Mouse (Mus musculus): ENCODE measurements around the gene Pmvk. TPM values are rescaled to one million over a fixed set of nuclear protein-coding genes. Genes with fewer than 3 reads are reported as not detected.
"Not testable (repeated sequence)": the region's sequence is repeated elsewhere in the genome, so short reads cannot be mapped to it uniquely, and the experiment has no call there.

Gene Pmvk
- polyA plus RNA-seq, 1 experiment, result 31.6 TPM

- WGBS, result 50% methylated on average over 5 of the region's 5 CpGs
- DNase-seq (ENCODE audit: low read depth, low spot score), result no peak
Measured at GRCm38 (mm10) chr3:89424416-89425140, 29.8 kb upstream of the Pmvk start.

- WGBS, result 54% methylated on average over 5 of the region's 5 CpGs
Measured at GRCm38 (mm10) chr3:89425141-89425525, 29.2 kb upstream of the Pmvk start.

GRCm38 (mm10) chr3:89425876-89426275 is 28.5 kb upstream of the Pmvk start:
- DNase-seq (ENCODE audit: low read depth, low spot score), result no peak
- WGBS, result 93% methylated on average over 4 of the region's 4 CpGs

More at GRCm38 (mm10) chr3:89425141-89425525, 29.2 kb upstream of the Pmvk start:
- no peak for DNase-seq (ENCODE audit: low read depth, low spot score)

GRCm38 (mm10) chr3:89429021-89429420 is 25.3 kb upstream of the Pmvk start:
- WGBS, result 94% methylated on average over 7 of the region's 7 CpGs

GRCm38 (mm10) chr3:89430171-89431159 is 23.9 kb upstream of the Pmvk start, which contains the start of gene Pygo2:
Gene Pygo2, plus strand, starts transcription at chr3:89430214.
- WGBS, result 2% methylated on average over 68 of the region's 68 CpGs
- DNase-seq (ENCODE audit: low read depth, low spot score), result no peak

More at GRCm38 (mm10) chr3:89429021-89429420, 25.3 kb upstream of the Pmvk start:
- DNase-seq (ENCODE audit: low read depth, low spot score), result not testable (repeated sequence)

DNA sequence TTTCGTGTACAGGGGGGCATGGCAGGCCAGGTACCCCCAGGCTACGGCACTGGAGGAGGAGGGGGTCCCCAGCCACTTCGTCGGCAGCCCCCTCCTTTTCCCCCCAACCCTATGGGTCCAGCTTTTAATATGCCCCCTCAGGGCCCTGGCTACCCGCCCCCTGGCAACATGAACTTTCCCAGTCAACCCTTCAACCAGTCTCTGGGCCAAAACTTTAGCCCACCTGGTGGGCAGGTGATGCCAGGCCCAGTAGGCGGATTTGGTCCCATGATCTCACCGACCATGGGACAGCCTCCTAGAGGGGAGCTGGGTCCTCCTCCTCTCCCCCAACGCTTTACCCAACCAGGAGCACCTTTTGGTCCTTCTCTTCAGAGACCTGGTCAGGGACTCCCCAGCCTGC is 21.7 kb upstream of the Pmvk start:
- DNase-seq (ENCODE audit: low read depth, low spot score), result no peak
- 90% methylated on average over 8 of the region's 8 CpGs for WGBS

GRCm38 (mm10) chr3:89434532-89434931 is 19.8 kb upstream of the Pmvk start:
- DNase-seq (ENCODE audit: low read depth, low spot score), result no peak
- WGBS, result 68% methylated on average over 11 of the region's 11 CpGs

DNA sequence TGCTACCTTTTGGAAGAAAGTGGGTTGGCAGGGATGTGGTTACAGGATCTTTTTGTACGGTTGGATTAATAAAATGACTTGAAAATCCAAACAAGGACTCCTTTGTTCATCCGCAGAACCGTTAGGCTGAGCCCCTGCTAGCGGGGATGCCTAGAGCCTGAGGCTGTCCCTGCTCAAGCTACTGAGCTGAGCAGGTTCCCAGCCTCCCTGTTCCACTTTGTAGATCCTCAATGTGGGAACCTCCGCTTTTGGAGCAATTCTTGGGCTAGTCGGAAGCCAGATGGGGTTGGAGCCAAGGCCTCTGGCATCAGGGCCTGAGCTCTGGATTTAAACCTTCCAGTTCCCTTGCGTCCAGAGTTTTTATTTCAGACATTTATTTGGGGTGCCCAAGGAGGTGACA is 19.3 kb upstream of the Pmvk start:
- DNase-seq (ENCODE audit: low read depth, low spot score), result no peak

DNA sequence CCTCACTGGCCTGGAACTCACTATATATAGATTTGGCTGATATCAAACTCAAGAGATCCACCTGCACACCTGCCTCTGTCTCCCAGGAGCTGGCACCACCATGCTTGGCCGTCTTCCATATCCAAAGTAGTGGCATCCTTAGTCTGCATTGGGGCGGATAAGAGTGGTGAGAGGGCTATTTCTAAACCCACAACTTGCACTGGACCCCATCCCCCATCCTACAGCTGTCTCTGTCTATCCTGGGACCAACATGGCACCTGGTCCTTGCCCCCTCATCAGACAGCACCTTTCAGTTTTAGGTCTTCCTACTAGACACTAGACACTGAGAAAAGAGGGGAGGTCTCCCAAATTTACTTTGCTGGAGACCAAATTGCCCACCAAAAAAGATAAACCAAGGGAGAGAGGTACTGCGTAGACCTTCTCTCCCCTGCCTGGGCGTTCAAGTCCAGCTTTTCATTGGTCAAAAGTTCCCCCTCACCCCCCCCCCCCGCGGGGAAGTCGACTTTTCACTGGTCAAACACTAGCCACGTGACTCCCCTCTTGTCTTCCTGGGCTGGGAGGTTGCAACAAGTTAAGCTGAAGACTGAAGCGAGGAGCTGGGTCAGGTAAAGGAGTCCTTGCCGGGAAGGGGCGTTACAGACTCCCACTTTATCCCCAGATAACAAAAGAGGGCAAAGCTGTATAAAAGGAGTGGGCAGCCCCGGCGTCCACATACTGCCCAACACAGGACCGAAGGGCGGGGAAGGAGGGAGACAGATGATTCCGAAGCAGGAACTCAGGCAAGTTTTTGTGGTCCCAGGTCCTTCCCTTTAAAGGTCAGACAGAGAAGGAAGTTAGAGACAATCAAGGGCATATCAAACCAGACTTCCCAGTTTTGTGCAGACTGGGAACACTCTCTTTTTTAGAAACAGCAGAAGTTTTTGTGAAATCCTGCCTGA is 17.9 kb upstream of the Pmvk start, which contains the start of gene Pbxip1:
TSS of gene Pbxip1 (plus strand) at position 531 of the 938 bp plus-strand sequence.
- 5% methylated on average over 16 of the region's 16 CpGs for WGBS
- no peak for DNase-seq (ENCODE audit: low read depth, low spot score)

More for the DNA sequence above, 19.3 kb upstream of the Pmvk start:
- WGBS, result 69% methylated on average over 7 of the region's 7 CpGs

DNA sequence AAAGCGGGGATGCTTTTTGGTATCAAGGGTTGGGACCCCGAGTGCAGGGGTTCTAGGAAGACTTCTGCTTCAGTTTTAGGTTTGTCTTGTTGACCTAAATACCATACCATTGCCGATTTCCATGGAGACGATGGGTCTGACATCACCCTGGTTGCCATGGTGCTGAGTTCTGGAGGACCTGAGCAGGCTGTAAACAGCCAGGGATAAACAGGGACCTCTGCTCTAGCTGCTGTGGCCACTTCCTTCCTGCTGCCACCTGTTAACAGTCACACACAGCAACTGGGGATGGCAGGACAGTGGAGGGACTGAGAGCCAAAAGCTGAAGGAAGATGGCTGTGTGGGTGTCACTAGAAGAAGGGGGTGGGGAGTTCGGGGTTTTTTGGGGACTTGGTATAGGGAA is 17.1 kb upstream of the Pmvk start:
- no peak for DNase-seq (ENCODE audit: low read depth, low spot score)
- 15% methylated on average over 5 of the region's 5 CpGs for WGBS

DNA sequence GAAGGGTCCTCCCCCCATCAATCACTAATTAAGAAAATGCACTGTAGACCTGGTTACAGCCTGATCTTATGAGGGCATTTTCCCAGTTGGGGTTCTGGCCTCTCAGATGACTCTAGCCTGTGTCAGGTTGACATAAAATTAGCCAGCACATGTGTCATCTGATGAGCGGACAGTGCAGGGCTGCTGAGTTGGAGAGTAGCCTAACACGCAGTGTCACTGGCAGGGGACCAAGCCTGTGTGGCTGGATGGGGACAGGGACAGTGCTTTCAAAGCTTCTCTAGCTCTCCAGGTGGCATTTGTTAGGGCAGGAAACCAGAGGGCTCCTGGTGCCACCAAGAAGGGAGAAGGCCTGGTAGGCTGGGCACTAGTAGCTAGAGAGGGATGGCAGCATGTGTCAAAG is 13.7 kb upstream of the Pmvk start:
- WGBS, result 86% methylated on average over 2 of the region's 2 CpGs
- no peak for DNase-seq (ENCODE audit: low read depth, low spot score)

- no peak for DNase-seq (ENCODE audit: low read depth, low spot score)
- WGBS, result 71% methylated on average over 13 of the region's 13 CpGs
Measured at GRCm38 (mm10) chr3:89448720-89449537, 5.4 kb upstream of the Pmvk start.

GRCm38 (mm10) chr3:89449541-89449940 is 4.8 kb upstream of the Pmvk start:
- WGBS, result 49% methylated on average over 7 of the region's 7 CpGs

DNA sequence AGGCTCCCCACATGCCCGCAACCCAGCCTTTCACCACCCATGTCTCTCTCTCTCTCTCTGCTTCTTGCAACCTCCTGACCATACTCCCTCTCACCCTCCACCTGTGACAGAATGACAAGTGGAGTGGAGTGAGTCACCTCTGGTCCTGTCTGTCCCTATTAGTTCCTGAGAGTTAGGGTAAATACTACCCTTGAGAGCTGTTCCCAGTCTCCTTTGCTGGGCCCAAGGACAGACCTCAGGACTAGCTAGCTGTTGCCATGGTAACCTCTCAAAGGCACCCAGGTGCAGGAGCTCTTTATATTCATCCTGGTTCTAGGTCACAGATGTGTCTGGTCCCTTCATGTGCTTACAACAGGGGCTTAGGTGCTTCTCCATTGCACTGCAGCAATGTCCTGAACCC is 2.4 kb upstream of the Pmvk start:
- DNase-seq (ENCODE audit: low read depth, low spot score), result no peak
- 96% methylated on average over 1 of the region's 1 CpGs for WGBS

More at GRCm38 (mm10) chr3:89449541-89449940, 4.8 kb upstream of the Pmvk start:
- no peak for DNase-seq (ENCODE audit: low read depth, low spot score)

DNA sequence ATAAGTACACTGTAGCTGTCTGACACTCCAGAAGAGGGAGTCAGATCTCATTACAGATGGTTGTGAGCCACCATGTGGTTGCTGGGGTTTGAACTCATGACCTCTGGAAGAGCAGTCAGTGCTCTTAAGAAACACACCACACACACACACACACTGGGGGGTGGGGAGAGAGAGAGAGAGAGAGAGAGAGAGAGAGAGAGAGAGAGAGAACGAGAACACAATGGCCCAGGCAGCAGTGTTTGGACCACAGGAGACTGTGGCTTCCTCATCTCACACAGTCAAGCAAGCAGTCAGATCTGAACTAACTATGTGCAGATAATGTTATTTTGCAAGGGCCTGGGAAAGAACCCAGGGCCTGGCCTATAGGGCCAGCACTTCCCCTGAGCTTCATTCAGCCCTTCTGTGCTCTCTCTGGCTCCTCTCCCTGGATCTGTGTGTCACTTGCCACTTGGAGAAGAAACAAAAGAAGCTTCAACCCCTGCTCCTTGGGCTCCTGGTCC is 1.5 kb downstream of the Pmvk start:
- DNase-seq (ENCODE audit: low read depth, low spot score), result no peak
- 83% methylated on average over 1 of the region's 1 CpGs for WGBS

DNA sequence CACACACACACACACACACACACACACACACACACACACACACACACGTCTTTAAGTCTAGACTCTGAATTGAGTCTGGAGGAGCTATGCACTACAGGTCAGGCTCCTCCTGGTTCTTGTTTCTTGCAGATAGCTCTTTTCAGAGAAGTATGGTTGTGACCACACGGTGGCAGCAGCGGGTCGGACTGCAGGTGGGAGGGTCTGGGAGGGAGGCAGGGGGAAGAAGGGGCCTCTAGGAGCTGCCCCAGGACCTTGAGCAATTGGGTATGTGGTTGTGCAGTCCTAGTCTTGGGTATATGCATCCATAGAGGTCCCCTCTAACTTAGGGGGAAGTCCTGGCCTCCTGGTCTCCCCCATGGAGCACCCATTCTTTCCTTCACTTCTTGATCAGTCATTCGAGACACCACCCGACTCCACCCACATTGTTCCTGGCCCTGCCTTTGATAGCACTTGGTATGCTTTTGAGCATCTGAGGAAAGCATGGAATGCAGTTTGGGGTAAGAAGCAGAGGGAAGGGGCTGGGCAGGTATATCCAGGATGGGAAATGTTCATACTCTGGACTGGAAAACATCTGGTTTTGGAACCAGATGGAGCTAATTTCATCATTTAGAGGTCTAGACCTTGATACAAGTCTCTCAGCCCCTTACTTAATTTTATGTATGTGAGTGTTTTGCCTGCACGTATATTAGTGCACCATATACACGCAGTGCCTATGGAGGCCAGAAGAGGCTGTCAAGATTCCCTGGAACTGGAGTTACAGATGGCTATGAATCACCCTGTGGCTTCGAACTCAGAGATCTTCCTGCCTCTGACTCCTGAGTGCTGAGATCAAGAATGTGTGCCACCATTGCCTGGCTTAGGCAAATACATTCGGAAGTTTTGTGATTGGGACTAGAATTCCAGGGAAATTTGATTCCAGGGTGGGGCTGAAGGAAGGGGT is 2.7 kb downstream of the Pmvk start:
- DNase-seq (ENCODE audit: low read depth, low spot score), result no peak
- 25% methylated on average over 10 of the region's 10 CpGs for WGBS

DNA sequence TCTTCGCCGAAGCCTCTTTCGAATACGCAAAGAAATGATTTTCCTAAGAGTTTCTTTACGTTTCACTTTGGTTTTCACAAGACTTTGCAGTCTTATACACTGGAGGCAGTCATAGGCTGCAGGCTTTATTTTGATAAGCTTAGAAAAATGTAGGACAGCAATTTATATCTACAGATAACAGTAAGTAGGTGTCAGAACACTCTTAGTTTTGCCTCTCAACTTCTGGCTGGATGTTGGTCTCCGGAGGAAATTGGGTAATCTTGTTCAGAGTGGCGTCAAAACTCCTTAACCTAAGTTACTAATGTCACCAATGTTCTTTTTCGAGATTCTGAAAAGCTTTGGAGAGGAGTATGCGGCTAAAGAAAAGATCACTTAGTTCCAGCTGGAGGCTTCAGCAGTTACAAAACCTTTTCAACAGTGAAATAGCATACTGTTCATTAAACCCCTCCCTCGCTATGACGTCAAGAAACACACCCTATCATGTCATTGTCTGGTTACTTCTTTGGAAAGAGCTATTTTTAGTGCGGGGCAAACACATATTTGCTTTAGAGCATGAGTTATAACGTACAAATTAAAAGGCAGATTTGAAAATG is 4.1 kb downstream of the Pmvk start:
- WGBS, result 44% methylated on average over 13 of the region's 13 CpGs
- no peak for DNase-seq (ENCODE audit: low read depth, low spot score)

Data from large intestine, adult 2 months (tissue).